Mouse (Mus musculus): ENCODE data around the gene Krtap6-1.
A peak's percentile ranks its signal among the peaks of the same experiment; 100 is the strongest.
"Not testable (repeated sequence)": the region's sequence is repeated elsewhere in the genome, so short reads cannot be mapped to it uniquely, and the experiment has no call there.

Krtap6-1 gene

DNA sequence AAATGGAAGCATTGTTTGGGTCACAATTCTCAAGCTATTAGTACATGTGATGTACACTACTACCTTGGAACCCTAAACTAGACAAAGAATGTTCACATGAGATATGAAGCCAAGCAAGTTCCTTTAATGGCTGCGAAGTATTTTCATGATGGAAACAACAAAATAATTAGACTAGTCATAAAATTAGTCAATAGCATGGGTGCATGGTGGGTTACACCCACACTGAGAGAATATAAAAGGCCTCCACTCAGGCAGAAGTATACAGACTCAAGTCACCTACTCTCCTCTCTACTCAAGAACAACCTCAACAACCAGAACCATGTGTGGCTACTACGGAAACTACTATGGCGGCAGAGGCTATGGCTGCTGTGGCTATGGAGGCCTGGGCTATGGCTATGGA is at the start of gene Krtap6-1:
Gene Krtap6-1, plus strand, starts transcription at position 301 of the 400 bp plus-strand sequence.
- not testable (repeated sequence) for DNase-seq (ENCODE audit: low spot score)

DNA sequence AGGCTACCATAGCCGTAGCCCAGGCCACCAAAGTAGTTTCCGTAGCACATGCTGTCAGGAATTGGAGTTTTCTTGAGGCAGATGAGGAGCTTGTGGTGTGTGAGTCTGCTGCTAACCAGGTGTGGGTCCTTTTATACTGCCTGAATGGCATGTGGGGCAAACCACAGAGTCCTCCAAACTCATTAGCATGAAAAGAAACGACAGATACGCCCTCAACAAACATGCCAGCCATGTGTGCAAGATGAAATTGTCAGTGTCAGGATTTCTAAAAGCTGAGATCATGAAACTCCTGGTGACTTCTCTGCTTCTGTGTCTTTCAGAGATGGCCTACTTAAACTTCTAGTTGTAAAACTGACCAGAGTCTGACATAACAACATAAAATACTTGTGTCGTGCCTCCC is 20.8 kb upstream of the Krtap6-1 start, which contains the start of gene Krtap22-2:
Gene Krtap22-2, minus strand, starts transcription at position 101 of the 400 bp plus-strand sequence.
- no peak for DNase-seq (ENCODE audit: low spot score)

DNA sequence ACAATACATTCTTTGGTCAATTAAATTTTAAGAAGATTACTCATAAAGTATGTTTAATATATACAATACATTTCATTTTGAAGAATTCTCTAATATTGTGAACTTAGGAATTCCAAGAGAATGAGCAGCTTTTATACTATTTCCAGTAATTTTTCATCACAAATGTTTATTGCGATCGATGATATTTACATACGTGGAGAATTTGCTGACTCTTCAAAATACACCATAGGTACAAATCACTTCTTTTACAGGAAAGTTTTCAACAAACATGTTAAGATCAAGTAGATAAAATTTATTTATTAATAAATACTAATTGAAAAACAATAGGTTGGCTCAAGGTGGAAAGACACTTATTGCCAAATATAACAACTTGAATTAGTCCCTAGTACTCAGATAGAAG is 17.5 kb upstream of the Krtap6-1 start:
- DNase-seq (ENCODE audit: low spot score), result no peak

DNA sequence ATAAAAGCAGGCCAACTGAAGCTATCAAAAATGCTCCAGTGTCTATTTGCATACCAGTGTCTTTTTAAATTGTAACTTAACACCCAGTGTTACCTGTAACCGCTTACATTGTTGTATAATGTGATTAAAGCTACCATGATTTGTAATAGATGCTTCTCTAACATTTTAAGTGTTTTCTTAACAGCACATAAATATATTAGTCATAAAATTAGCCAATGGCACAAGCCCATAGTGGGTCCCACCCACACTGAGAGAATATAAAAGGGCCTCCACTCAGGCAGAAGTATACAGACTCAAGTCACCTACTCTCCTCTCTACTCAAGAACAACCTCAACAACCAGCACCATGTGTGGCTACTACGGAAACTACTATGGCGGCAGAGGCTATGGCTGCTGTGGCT is 16.5 kb upstream of the Krtap6-1 start, which contains the start of gene Gm10229:
Gene Gm10229, plus strand, starts transcription at position 301 of the 400 bp plus-strand sequence.
- DNase-seq (ENCODE audit: low spot score), result not testable (repeated sequence)

DNA sequence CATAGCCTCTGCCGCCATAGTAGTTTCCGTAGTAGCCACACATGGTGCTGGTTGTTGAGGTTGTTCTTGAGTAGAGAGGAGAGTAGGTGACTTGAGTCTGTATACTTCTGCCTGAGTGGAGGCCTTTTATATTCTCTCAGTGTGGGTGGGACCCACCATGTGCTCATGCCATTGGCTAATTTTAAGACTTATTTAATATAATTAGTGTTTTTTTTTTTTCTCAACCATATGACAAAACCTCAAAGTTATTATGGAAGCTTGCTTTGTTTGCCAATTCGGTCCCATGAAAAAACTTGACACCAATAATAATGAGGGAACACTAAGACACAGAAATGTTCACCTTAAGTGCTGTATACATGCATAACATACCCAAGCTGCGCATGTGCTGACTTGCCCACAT is 9.9 kb downstream of the Krtap6-1 start, which contains the start of gene Gm10228:
Gene Gm10228, minus strand, starts transcription at position 101 of the 400 bp plus-strand sequence.
- DNase-seq (ENCODE audit: low spot score), result not testable (repeated sequence)

DNA sequence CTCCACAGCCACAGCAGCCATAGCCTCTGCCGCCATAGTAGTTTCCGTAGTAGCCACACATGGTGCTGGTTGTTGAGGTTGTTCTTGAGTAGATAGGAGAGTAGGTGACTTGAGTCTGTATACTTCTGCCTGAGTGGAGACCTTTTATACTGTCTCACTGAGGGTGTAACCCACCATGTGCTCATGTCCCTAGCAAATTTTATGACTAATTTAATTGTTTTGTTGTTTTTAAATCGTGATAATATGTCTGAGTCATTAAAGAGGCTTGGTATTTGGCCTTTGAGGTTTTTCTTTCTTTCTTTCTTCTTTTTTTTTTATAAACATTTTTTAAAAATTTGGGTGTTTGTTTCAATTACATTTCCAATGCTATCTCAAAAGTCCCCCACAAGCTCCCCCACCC is 16.3 kb downstream of the Krtap6-1 start, which contains the start of gene Krtap6-5:
Gene Krtap6-5, minus strand, starts transcription at position 101 of the 400 bp plus-strand sequence.
- no peak for DNase-seq (ENCODE audit: low spot score)

DNA sequence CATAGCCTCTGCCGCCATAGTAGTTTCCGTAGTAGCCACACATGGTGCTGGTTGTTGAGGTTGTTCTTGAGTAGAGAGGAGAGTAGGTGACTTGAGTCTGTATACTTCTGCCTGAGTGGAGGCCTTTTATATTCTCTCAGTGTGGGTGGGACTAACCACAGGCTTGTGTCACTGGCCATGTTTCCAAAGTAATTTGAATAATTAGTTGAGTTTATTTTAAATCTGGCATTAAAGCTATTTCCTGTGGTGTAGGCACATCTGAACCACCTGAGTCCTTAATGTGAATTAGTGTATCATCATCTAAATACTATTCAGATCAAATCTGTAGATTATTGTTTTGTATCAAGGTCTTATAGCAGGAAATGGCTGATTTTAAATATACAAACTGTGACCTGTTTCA is 32.4 kb downstream of the Krtap6-1 start, which contains the start of gene 1110025L11Rik:
Gene 1110025L11Rik, minus strand, starts transcription at position 101 of the 400 bp plus-strand sequence.
- DNase-seq (ENCODE audit: low spot score), result not testable (repeated sequence)

DNA sequence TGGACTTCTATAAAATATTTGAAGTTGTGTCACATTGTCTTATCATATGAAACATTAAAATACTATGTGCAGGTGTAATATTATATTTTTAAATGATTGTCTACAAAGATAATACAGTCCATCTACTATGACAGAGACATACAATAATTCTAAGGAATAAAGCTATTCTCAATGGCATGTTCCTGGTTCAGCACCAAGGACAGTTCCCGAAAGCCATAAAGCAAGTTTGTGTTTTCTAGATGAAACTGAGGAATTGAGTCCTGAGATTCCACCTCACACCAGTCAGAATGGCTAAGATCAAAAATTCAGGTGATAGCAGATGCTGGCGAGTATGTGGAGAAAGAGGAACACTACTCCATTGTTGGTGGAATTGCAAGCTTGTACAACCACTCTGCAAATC is 39.5 kb downstream of the Krtap6-1 start:
- peak; percentile 4 for DNase-seq (ENCODE audit: low spot score)
